Mouse (Mus musculus) gastrocnemius, postnatal 14 days (tissue): ENCODE results near the gene Spem1. TPM values are rescaled to one million over a fixed set of nuclear protein-coding genes. Genes with fewer than 3 reads are reported as not detected.

Source experiments
- DNase-seq: peaks from one replicate; pipeline ENCODE4 v3.0.0; 2021; ENCODE audit warnings: mixed read lengths
- intact Hi-C: fragments of 180-260 bp; cut with DNase I; formaldehyde crosslinking; loops from one replicate; pipeline ENCODE4 v1.15.1; 2025; ENCODE audit warnings: low total_unique reads
- total RNA-seq, 2 experiments: library from RNA; stranded (reverse); gene quantifications; 2 replicates each; pipeline ENCODE4 v1.2.3; 2021

The Spem1 gene
- total RNA-seq, 2 experiments from 2014 or later = not detected

GRCm38 (mm10) chr11:69837952-69838713, 16.2 kb upstream of the Spem1 start, which contains the start of gene Tmem256:
Gene Tmem256, plus strand, starts transcription at chr11:69838514.
- peak; percentile 94 for DNase-seq
- intact Hi-C loops = loop anchor here (5.0 kb wide), 1 partner anchor 36 kb away; the partner anchor contains the start of gene Fgf11

GRCm38 (mm10) chr11:69837604-69837951, 15.6 kb upstream of the Spem1 start, which contains the start of gene Nlgn2:
Gene Nlgn2, minus strand, starts transcription at chr11:69837784.
- intact Hi-C loops = loop anchor here (5.0 kb wide), 1 partner anchor 35 kb away; the partner anchor contains the start of gene Fgf11

GRCm38 (mm10) chr11:69836703-69837576, 15.0 kb upstream of the Spem1 start:
- intact Hi-C loops = loop anchor here (5.0 kb wide), 1 partner anchor 35 kb away; the partner anchor contains the start of gene Fgf11
- DNase-seq = peak; percentile 45

More at GRCm38 (mm10) chr11:69837604-69837951, 15.6 kb upstream of the Spem1 start, which contains the start of gene Nlgn2:
- DNase-seq = no peak

- DNase-seq = no peak
- intact Hi-C loops = loop anchor here (5.0 kb wide), 1 partner anchor 34 kb away; the partner anchor contains the start of gene Fgf11
These were observed 14.0 kb upstream of the Spem1 start for GRCm38 (mm10) chr11:69835966-69836335.

GRCm38 (mm10) chr11:69835326-69835965, 13.5 kb upstream of the Spem1 start:
- DNase-seq = no peak
- intact Hi-C loops = loop anchor here (5.0 kb wide), 1 partner anchor 33 kb away; the partner anchor contains the start of gene Fgf11

GRCm38 (mm10) chr11:69834001-69834549, 12.1 kb upstream of the Spem1 start:
- intact Hi-C loops = no loop called here
- DNase-seq = peak; percentile 36

- DNase-seq = no peak
- intact Hi-C loops = no loop called here
These were observed 11.6 kb upstream of the Spem1 start for GRCm38 (mm10) chr11:69833554-69833953.

- no peak for DNase-seq
- intact Hi-C loops = no loop called here
These were observed 6.9 kb upstream of the Spem1 start for GRCm38 (mm10) chr11:69828832-69829231.

- DNase-seq = no peak
- intact Hi-C loops = no loop called here
These were observed 1.5 kb upstream of the Spem1 start for GRCm38 (mm10) chr11:69823456-69823855.

GRCm38 (mm10) chr11:69818871-69819270, 3.1 kb downstream of the Spem1 start:
- intact Hi-C loops = no loop called here

GRCm38 (mm10) chr11:69818365-69818764, 3.6 kb downstream of the Spem1 start, which contains the start of gene Spem2:
Gene Spem2, minus strand, starts transcription at chr11:69818465.
- intact Hi-C loops = no loop called here
- DNase-seq = no peak

More at GRCm38 (mm10) chr11:69818871-69819270, 3.1 kb downstream of the Spem1 start:
- DNase-seq = no peak

- intact Hi-C loops = no loop called here
- no peak for DNase-seq
These were observed 5.5 kb downstream of the Spem1 start for GRCm38 (mm10) chr11:69816520-69816919.

GRCm38 (mm10) chr11:69815155-69815554, 6.8 kb downstream of the Spem1 start, which contains the start of gene Gm39566:
Gene Gm39566, minus strand, starts transcription at chr11:69815298.
- intact Hi-C loops = no loop called here
- DNase-seq = no peak

- no peak for DNase-seq
- intact Hi-C loops = loop anchor here (5.0 kb wide), 1 partner anchor 67 kb away; the partner anchor contains the start of gene Tmem95
These were observed 11.7 kb downstream of the Spem1 start for GRCm38 (mm10) chr11:69810280-69810679.

GRCm38 (mm10) chr11:69807641-69808040, 14.3 kb downstream of the Spem1 start:
- no peak for DNase-seq
- intact Hi-C loops = no loop called here

GRCm38 (mm10) chr11:69806378-69806777, 15.6 kb downstream of the Spem1 start:
- no peak for DNase-seq

GRCm38 (mm10) chr11:69804972-69805909, 16.7 kb downstream of the Spem1 start, which contains the start of gene Tmem102:
Gene Tmem102, minus strand, starts transcription at chr11:69805624.
- no peak for DNase-seq
- intact Hi-C loops = loop anchor here (5.0 kb wide), 1 partner anchor 32 kb away; the partner anchor contains the start of genes Nlgn2 and Tmem256

More at GRCm38 (mm10) chr11:69806378-69806777, 15.6 kb downstream of the Spem1 start:
- intact Hi-C loops = no loop called here

- peak; percentile 44 for DNase-seq
- intact Hi-C loops = loop anchor here (5.0 kb wide), 1 partner anchor 33 kb away; the partner anchor contains the start of genes Nlgn2 and Tmem256
These were observed 17.4 kb downstream of the Spem1 start for GRCm38 (mm10) chr11:69804652-69804940.
